Mouse (Mus musculus): Measurements from ENCODE around the gene Capsl. TPM values are rescaled to one million over a fixed set of nuclear protein-coding genes. Genes with fewer than 3 reads are reported as not detected.

Gene Capsl
- 0.32 and 0.41 TPM in 2 replicates for polyA plus RNA-seq (2016; fragmentation: Nextera tagmentation; extraction: Ambion mirVana)

DNA sequence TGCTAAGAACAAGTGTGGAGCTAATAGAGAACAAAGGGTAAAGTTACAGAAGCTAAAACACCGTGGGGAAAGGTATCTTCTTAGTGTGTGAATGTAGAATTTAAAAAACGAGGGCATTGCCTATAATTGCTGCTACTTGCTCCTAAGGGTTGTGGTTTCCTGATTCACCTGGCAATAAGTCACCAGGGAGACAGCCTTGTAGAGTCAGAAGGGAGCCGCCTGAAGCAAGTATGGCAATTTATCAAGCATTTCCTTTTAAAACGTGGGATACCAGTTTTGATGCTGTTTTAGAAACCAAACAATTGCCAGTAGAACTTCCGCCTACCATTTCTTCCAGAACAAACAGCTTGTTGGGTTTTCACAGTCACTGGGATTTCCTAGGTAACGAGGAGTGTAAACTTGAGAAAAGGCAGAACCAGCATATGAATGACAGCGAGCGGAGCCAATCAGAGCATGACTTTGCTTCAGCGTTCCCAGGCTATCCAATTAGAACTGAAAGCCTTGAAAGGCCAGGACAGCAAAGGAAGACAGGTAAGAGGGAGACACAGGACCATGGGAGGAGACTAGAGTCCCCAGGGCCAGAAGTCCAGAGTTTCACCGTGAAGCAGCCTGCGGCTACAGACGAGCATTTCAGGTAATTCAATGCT, at the start of gene Capsl:
TSS of gene Capsl (plus strand) at position 495 of the 647 bp plus-strand sequence.
- no peaks in the 10 kb centered on the region for H3K36me3 ChIP-seq
- no peaks in the 10 kb centered on the region for H3K4me1 ChIP-seq
- no peak within 1 kb of the TSS for H3K4me2 ChIP-seq
- H3K27ac ChIP-seq = no peak within 1 kb of the TSS
- no peaks in the 10 kb centered on the region for H3K9me3 ChIP-seq (replicated peaks)
- H3K4me3 ChIP-seq = no peak within 1 kb of the TSS
- no peaks in the 10 kb centered on the region for H3K27me3 ChIP-seq (replicated peaks)
- 45% methylated on average over 12 of the region's 12 CpGs for WGBS (ENCODE audit: insufficient replicate concordance)
- ATAC-seq = peak; percentile 47; the same call in 1 of the 2 replicates
- no peak within 1 kb of the TSS for H3K9ac ChIP-seq

- Histone ChIP-seq H3K9ac (no peak overlapping the region), H3K9me3 (replicated peaks) (no peaks in the 10 kb centered on the region), H3K4me3 (no peak overlapping the region), H3K4me1 (no peaks in the 10 kb centered on the region), H3K27me3 (replicated peaks) (no peaks in the 10 kb centered on the region), H3K36me3 (no peaks in the 10 kb centered on the region), H3K27ac (no peak overlapping the region), H3K4me2 (no peak overlapping the region)
- WGBS (ENCODE audit: insufficient replicate concordance) = 72% methylated on average over 3 of the region's 3 CpGs
- ATAC-seq = no peak
Observed at GRCm38 (mm10) chr15:9409475-9409874, 26.4 kb upstream of the Capsl start.

DNA sequence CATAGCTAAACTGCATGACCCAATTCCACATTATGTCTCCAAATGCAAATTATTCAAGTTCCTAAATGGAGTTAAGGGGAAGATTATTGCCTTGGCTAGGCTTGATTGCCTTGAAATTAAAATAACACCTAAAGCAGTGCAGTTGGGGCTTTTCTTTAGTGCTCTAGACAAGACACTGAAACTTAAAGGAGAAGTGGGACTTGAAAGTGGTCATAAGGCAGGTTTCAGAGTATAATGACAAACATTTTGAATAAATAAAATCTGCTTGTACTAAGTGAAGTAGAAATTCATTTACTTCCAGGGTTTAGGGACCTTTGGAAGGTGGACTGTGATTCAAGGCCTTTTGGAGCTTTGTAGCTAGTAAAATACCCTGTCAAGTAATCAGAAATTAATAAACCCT, 14.7 kb upstream of the Capsl start:
- H3K4me2 ChIP-seq = no peak overlapping the region
- no peaks in the 10 kb centered on the region for H3K9me3 ChIP-seq (replicated peaks)
- H3K4me3 ChIP-seq = no peak overlapping the region
- H3K27me3 ChIP-seq (replicated peaks) = no peaks in the 10 kb centered on the region
- no peaks in the 10 kb centered on the region for H3K4me1 ChIP-seq
- no peaks in the 10 kb centered on the region for H3K36me3 ChIP-seq
- ATAC-seq = no peak
- H3K9ac ChIP-seq = no peak overlapping the region
- H3K27ac ChIP-seq = no peak overlapping the region

- H3K4me1 ChIP-seq = no peaks in the 10 kb centered on the region
- no peak overlapping the region for H3K4me2 ChIP-seq
- no peak overlapping the region for H3K4me3 ChIP-seq
- H3K9ac ChIP-seq = no peak overlapping the region
- H3K36me3 ChIP-seq = no peaks in the 10 kb centered on the region
- no peaks in the 10 kb centered on the region for H3K27me3 ChIP-seq (replicated peaks)
- H3K9me3 ChIP-seq (replicated peaks) = no peaks in the 10 kb centered on the region
- ATAC-seq = no peak
- H3K27ac ChIP-seq = no peak overlapping the region
Observed at GRCm38 (mm10) chr15:9427849-9428248, 8.0 kb upstream of the Capsl start.

GRCm38 (mm10) chr15:9429843-9430242, 6.0 kb upstream of the Capsl start:
- Histone ChIP-seq H3K27ac (no peak overlapping the region), H3K27me3 (replicated peaks) (no peaks in the 10 kb centered on the region), H3K9ac (no peak overlapping the region), H3K36me3 (no peaks in the 10 kb centered on the region), H3K4me1 (no peaks in the 10 kb centered on the region), H3K4me3 (no peak overlapping the region), H3K9me3 (replicated peaks) (no peaks in the 10 kb centered on the region), H3K4me2 (no peak overlapping the region)
- 65% methylated on average over 3 of the region's 3 CpGs for WGBS (ENCODE audit: insufficient replicate concordance)
- ATAC-seq = no peak

- no peaks in the 10 kb centered on the region for H3K9me3 ChIP-seq (replicated peaks)
- no peak overlapping the region for H3K4me2 ChIP-seq
- H3K36me3 ChIP-seq = no peaks in the 10 kb centered on the region
- no peaks in the 10 kb centered on the region for H3K27me3 ChIP-seq (replicated peaks)
- H3K4me3 ChIP-seq = no peak overlapping the region
- H3K4me1 ChIP-seq = no peaks in the 10 kb centered on the region
- no peak for ATAC-seq
- H3K9ac ChIP-seq = no peak overlapping the region
- H3K27ac ChIP-seq = no peak overlapping the region
- 59% methylated on average over 1 of the region's 1 CpGs for WGBS (ENCODE audit: insufficient replicate concordance)
Observed at GRCm38 (mm10) chr15:9451999-9452398, 16.2 kb downstream of the Capsl start.

DNA sequence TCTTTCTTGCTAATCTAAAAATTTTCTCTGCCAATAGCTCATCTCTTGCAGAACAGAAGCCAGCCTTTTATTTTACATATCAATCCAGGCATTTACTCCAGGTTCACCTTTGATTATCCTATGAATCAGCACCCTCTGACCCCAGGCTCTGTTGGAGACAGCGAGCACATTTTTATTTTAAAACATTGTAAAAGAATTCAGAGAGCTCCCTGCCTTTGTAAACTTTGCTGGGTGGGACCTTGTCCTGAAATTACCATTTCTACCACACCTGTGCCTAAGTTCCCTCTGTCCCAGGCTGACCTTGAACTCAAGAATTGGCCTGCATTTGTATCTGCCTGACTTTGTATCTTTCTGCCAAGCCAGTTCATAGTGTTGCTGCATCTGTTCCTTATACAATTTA, 17.0 kb downstream of the Capsl start:
- no peak overlapping the region for H3K9ac ChIP-seq
- WGBS (ENCODE audit: insufficient replicate concordance) = 50% methylated on average over 1 of the region's 1 CpGs
- no peak overlapping the region for H3K4me2 ChIP-seq
- H3K4me1 ChIP-seq = no peaks in the 10 kb centered on the region
- no peaks in the 10 kb centered on the region for H3K9me3 ChIP-seq (replicated peaks)
- H3K27ac ChIP-seq = no peak overlapping the region
- ATAC-seq = no peak
- H3K27me3 ChIP-seq (replicated peaks) = no peaks in the 10 kb centered on the region
- H3K36me3 ChIP-seq = no peaks in the 10 kb centered on the region
- H3K4me3 ChIP-seq = no peak overlapping the region

DNA sequence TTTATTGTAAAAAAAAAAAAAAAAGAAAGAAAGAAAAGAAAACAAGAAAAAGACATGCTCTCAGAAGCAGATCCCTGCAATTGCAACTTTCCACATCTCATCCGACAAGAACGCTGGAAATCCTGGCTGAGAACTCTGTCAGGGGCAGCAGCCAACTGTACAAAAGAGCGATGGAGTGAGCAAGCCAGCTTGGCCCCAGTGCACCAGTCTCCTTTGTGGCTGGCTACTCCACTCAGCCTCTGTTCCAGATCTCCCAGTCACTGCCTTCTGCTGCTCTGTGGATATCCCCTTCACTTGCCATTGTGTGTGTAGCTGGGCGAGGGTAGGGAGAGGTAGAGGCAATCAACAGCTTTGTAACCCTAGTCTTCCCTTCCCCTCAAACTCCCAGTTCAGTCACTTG, 18.4 kb downstream of the Capsl start:
- no peaks in the 10 kb centered on the region for H3K4me1 ChIP-seq
- H3K36me3 ChIP-seq = no peaks in the 10 kb centered on the region
- 70% methylated on average over 4 of the region's 4 CpGs for WGBS (ENCODE audit: insufficient replicate concordance)
- no peak overlapping the region for H3K27ac ChIP-seq
- no peak overlapping the region for H3K9ac ChIP-seq
- H3K9me3 ChIP-seq (replicated peaks) = no peaks in the 10 kb centered on the region
- no peak overlapping the region for H3K4me3 ChIP-seq
- H3K27me3 ChIP-seq (replicated peaks) = no peaks in the 10 kb centered on the region
- ATAC-seq = no peak
- H3K4me2 ChIP-seq = no peak overlapping the region

GRCm38 (mm10) chr15:9455241-9455640, 19.4 kb downstream of the Capsl start:
- Histone ChIP-seq H3K9me3 (replicated peaks) (no peaks in the 10 kb centered on the region), H3K4me1 (no peaks in the 10 kb centered on the region), H3K27me3 (replicated peaks) (no peaks in the 10 kb centered on the region), H3K4me3 (no peak overlapping the region), H3K36me3 (no peaks in the 10 kb centered on the region), H3K4me2 (no peak overlapping the region), H3K9ac (no peak overlapping the region), H3K27ac (no peak overlapping the region)
- ATAC-seq = peak; percentile 80
- WGBS (ENCODE audit: insufficient replicate concordance) = 54% methylated on average over 4 of the region's 4 CpGs

- WGBS (ENCODE audit: insufficient replicate concordance) = 13% methylated on average over 7 of the region's 7 CpGs
- Histone ChIP-seq H3K9me3 (replicated peaks) (no peaks in the 10 kb centered on the region), H3K27me3 (replicated peaks) (no peaks in the 10 kb centered on the region), H3K4me1 (peaks cover 22% of the 10 kb centered on the region), H3K9ac (peak overlapping the region; percentile 32), H3K36me3 (no peaks in the 10 kb centered on the region), H3K4me2 (peak overlapping the region; percentile 58), H3K4me3 (peak overlapping the region; percentile 3; the same call in 1 of the 2 replicates), H3K27ac (peak overlapping the region; percentile 82)
- peak; percentile 98 for ATAC-seq
Observed at GRCm38 (mm10) chr15:9463521-9464027, 27.7 kb downstream of the Capsl start.

GRCm38 (mm10) chr15:9464039-9464438, 28.2 kb downstream of the Capsl start:
- 8% methylated on average over 1 of the region's 1 CpGs for WGBS (ENCODE audit: insufficient replicate concordance)
- ATAC-seq = peak; percentile 45; the same call in 1 of the 2 replicates
- peak overlapping the region; percentile 58 for H3K4me2 ChIP-seq
- peaks cover 24% of the 10 kb centered on the region for H3K4me1 ChIP-seq
- no peaks in the 10 kb centered on the region for H3K9me3 ChIP-seq (replicated peaks)
- peak overlapping the region; percentile 82 for H3K27ac ChIP-seq
- no peak overlapping the region; the same call in 1 of the 2 replicates for H3K4me3 ChIP-seq
- H3K36me3 ChIP-seq = no peaks in the 10 kb centered on the region
- H3K9ac ChIP-seq = peak overlapping the region; percentile 32; the same call in 1 of the 2 replicates
- no peaks in the 10 kb centered on the region for H3K27me3 ChIP-seq (replicated peaks)

DNA sequence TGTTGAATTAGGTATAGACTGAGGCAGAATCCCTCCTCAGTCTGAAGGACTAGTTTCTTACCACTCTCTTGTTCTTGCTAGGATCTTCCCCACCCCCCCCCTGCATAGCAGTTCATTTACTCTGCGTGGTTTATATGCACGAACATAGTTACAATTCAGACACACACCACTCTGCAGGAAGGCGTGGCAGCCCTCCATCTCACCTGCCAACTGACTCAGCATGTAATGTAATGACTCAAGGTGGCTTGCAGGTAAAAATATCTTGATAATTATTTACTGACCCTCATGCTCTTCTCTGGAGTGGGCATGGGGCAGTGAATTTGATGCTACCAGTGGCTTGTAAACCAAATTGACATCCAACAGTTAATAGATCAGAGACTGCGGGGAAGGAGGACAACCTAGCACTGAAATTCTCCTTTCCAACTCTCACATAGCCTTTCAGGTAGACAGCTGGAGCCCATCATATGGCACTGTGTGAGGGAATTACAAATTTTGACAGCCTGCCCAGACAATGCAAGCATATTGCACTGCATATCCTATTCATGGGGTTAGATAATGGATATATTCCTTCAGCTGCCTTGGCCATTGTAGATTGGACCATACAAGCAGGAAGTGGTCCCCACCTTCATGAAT, 35.3 kb downstream of the Capsl start:
- no peak for ATAC-seq
- Histone ChIP-seq H3K9me3 (replicated peaks) (no peaks in the 10 kb centered on the region), H3K4me2 (no peak overlapping the region; the same call in 1 of the 2 replicates), H3K4me1 (peaks cover 47% of the 10 kb centered on the region), H3K27me3 (replicated peaks) (no peaks in the 10 kb centered on the region), H3K27ac (peak overlapping the region; percentile 52), H3K4me3 (no peak overlapping the region), H3K36me3 (no peaks in the 10 kb centered on the region), H3K9ac (no peak overlapping the region)
- WGBS (ENCODE audit: insufficient replicate concordance) = 77% methylated on average over 4 of the region's 4 CpGs

Data from liver, embryonic 12.5 days (tissue).